Mouse (Mus musculus): ENCODE measurements at regions not wholly inside any gene's neighbourhood (a gene's known extent, or its start where the extent isn't known, plus 50 kb on each side); places are given as distances from the start of the nearest gene placed in this dataset.

- H3K4me3 ChIP-seq: no peak overlapping the region
These were observed 495.6 kb upstream of the Map3k7 start for GRCm38 (mm10) chr4:31468306-31468705.

GRCm38 (mm10) chr4:31469803-31470202, 494.1 kb upstream of the Map3k7 start:
- intact Hi-C loops (cut with DNase I): no loop called here
- DNase-seq (ENCODE audit: extremely low spot score in 1 of 2, low spot score in 2 of 2): no peak
- TF ChIP-seq CTCF (IDR thresholded peaks at IDR 0.05): no peak
- Histone ChIP-seq H3K4me3 (no peak overlapping the region), H3K27ac (no peak overlapping the region)

More at GRCm38 (mm10) chr4:31468306-31468705, 495.6 kb upstream of the Map3k7 start:
- DNase-seq (ENCODE audit: extremely low spot score in 1 of 2, low spot score in 2 of 2): no peak
- intact Hi-C loops (cut with DNase I): no loop called here
- TF ChIP-seq CTCF (IDR thresholded peaks at IDR 0.05): no peak
- no peak overlapping the region for H3K27ac ChIP-seq

GRCm38 (mm10) chr4:31492535-31492934, 471.4 kb upstream of the Map3k7 start:
- DNase-seq (ENCODE audit: extremely low spot score in 1 of 2, low spot score in 2 of 2): no peak
- Histone ChIP-seq H3K27ac (no peak overlapping the region), H3K4me3 (no peak overlapping the region)
- no peak for TF ChIP-seq CTCF (IDR thresholded peaks at IDR 0.05)
- intact Hi-C loops (cut with DNase I): no loop called here

DNA sequence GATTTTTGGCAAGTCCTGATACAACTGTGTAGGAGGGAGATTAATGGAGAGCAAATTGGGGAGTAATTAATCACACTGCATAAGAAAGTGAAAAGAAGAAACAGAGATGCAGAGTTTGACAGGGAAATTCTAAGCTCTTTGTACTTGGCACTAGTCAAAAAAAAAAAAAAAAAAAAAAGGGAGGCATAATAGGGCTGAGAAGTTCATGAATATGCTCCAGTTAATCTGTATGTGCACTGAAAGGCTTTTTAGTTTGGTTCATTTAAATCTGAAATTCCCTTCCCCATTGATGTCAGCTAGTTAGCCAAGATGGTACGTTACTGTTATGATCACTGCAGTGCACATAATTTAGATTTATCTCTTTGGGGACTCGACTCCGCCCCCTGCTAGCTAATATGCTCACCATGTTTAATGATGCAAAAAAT, 470.8 kb upstream of the Map3k7 start:
- no peak overlapping the region for H3K4me3 ChIP-seq
- TF ChIP-seq CTCF (IDR thresholded peaks at IDR 0.05): no peak
- DNase-seq (ENCODE audit: extremely low spot score in 1 of 2, low spot score in 2 of 2): no peak
- H3K27ac ChIP-seq: no peak overlapping the region
- intact Hi-C loops (cut with DNase I): no loop called here

DNA sequence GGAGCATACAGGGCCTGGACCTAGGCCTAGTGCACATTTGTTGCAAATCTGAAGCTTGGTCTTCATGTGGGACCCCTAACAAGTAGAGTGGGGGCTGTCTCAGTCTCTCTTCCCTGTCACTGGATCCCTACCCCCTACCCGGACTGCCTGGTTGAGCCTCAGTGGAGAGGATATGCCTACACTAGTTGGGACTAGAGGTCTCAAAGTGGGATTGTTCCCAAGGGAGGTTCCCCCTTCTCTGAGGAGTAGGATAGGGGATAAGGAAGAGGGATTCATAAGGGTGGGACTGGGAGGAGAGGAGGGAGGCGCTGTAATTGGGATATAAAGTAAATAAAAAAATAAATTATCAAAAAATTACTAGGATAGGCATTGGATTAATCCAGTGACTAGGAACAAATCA, 464.0 kb upstream of the Map3k7 start:
- DNase-seq (ENCODE audit: extremely low spot score in 1 of 2, low spot score in 2 of 2): no peak
- H3K27ac ChIP-seq: no peak overlapping the region
- H3K4me3 ChIP-seq: no peak overlapping the region
- no peak for TF ChIP-seq CTCF (IDR thresholded peaks at IDR 0.05)
- intact Hi-C loops (cut with DNase I): no loop called here

- DNase-seq (ENCODE audit: extremely low spot score in 1 of 2, low spot score in 2 of 2): no peak
- no peak for TF ChIP-seq CTCF (IDR thresholded peaks at IDR 0.05)
- intact Hi-C loops (cut with DNase I): no loop called here
- Histone ChIP-seq H3K27ac (no peak overlapping the region), H3K4me3 (no peak overlapping the region)
These were observed 463.5 kb upstream of the Map3k7 start for GRCm38 (mm10) chr4:31500432-31500831.

DNA sequence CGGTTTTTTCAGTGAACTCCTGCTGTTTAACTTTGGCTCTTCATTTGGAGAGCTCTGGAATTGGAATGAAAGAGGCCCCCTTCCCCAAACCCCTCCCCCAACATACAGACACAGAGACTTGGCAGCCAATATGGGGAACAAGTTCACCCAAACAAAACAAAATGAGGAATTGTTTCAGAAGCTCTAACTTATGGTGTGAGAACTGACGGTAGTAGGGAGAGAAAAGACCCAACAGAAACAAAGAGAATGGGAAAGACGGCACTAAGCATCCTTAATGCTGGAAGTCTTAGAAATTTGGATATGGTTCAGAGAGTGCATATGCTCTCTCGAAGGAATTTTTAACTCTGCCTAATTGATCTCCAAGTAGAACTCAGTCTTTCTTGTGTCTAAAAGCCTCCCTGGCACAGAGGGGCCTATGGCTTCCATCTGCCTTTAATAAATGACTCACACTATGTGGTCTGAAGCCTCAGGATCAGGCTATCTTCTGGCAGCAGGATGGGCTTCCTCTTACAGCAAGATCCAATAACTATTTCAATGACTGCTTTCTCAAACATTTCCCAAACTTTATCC, 438.2 kb upstream of the Map3k7 start:
- no peak overlapping the region for H3K27ac ChIP-seq
- DNase-seq (ENCODE audit: extremely low spot score in 1 of 2, low spot score in 2 of 2): no peak
- intact Hi-C loops (cut with DNase I): no loop called here
- no peak for TF ChIP-seq CTCF (IDR thresholded peaks at IDR 0.05)
- H3K4me3 ChIP-seq: no peak overlapping the region

DNA sequence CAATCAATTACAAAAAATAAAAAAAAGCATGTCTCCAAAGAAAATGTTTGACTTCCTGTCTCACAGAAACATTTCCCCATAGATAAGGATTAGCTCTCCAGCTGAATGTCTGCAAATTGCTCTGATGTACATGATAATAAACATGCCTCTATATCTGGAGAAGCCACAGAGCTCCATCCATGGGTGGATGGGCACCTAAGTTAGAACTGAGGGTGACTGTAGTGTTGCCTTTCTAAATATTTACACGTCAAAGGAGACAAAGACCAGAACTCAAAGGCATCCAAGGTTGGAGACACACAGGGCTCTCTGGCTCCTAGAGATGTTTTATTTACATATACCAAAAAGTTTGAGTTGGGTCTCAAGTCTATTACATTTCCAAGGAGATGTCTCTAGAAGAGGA, 427.1 kb upstream of the Map3k7 start:
- intact Hi-C loops (cut with DNase I): no loop called here
- TF ChIP-seq CTCF (IDR thresholded peaks at IDR 0.05): no peak
- H3K27ac ChIP-seq: no peak overlapping the region
- no peak for DNase-seq (ENCODE audit: extremely low spot score in 1 of 2, low spot score in 2 of 2)
- H3K4me3 ChIP-seq: no peak overlapping the region

GRCm38 (mm10) chr4:31553780-31554394, 410.0 kb upstream of the Map3k7 start:
- Histone ChIP-seq H3K4me3 (no peak overlapping the region), H3K27ac (no peak overlapping the region)
- TF ChIP-seq CTCF (IDR thresholded peaks at IDR 0.05): no peak
- intact Hi-C loops (cut with DNase I): no loop called here
- DNase-seq (ENCODE audit: extremely low spot score in 1 of 2, low spot score in 2 of 2): no peak

DNA sequence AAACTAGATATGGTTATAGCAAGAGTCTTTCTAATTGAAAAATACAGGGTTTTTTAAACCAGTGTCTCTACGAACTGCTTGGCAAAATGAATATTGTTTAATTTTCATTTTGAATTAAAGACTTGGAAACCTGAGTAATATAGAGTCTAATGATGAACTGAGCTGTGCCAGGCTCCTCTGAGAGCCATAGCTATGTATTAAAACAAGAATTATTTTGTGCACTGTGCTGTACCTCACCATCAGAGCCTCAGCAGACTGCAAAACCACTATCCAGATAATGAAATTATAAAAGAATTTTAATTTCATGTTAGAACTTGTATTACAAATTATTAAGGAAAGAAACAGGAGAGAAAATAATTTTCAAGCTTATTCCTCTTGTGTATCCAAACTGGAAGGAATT, 408.8 kb upstream of the Map3k7 start:
- no peak for TF ChIP-seq CTCF (IDR thresholded peaks at IDR 0.05)
- no peak for DNase-seq (ENCODE audit: extremely low spot score in 1 of 2, low spot score in 2 of 2)
- Histone ChIP-seq H3K27ac (no peak overlapping the region), H3K4me3 (no peak overlapping the region)
- intact Hi-C loops (cut with DNase I): no loop called here

DNA sequence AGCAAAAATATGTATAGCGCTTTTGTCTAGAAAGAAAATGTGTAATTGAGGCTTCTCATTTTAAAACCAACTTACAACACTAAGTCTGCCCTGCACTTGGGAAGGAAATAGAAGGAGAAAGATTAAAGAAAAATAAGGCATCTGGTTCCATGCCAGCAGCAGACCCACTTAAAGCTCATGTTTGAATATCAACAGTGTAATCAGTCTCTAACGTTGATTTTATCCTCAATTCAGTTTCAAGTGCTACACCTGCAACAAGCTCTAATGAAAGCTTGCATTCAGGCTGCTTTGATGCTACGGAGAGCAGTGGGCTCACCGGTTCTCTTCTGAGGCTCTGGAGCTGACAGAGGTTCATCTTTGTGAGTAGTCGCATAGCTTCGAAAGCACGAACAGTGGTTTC, 406.6 kb upstream of the Map3k7 start:
- intact Hi-C loops (cut with DNase I): no loop called here
- H3K4me3 ChIP-seq: no peak overlapping the region
- no peak for DNase-seq (ENCODE audit: extremely low spot score in 1 of 2, low spot score in 2 of 2)
- no peak overlapping the region for H3K27ac ChIP-seq
- no peak for TF ChIP-seq CTCF (IDR thresholded peaks at IDR 0.05)

DNA sequence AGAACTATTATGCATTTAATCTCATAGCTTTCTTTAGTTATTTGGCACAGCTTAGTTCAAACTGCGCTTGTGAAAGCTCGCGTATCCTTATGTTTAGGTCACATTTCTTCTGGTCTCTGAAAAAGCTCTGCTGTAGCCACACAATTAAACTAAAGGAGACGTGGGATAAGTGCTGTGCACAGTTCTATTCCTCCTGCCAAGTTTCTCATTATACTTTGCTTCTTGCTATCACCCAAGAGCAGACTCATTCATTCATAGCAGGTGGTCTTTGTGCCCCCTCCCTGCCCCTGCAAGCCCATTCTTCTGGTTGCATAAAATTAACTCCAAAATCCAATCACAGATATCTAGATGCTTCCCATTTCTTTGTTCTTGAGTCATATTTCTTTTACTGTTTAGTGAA, 403.6 kb upstream of the Map3k7 start:
- DNase-seq (ENCODE audit: extremely low spot score in 1 of 2, low spot score in 2 of 2): no peak
- Histone ChIP-seq H3K4me3 (no peak overlapping the region), H3K27ac (no peak overlapping the region)
- no peak for TF ChIP-seq CTCF (IDR thresholded peaks at IDR 0.05)
- intact Hi-C loops (cut with DNase I): loop anchor here (5.0 kb wide), 1 partner anchor 143 kb away; no protein-coding TSS in a partner anchor

GRCm38 (mm10) chr4:31561183-31561582, 402.7 kb upstream of the Map3k7 start:
- intact Hi-C loops (cut with DNase I): loop anchor here (5.0 kb wide), 1 partner anchor 144 kb away; no protein-coding TSS in a partner anchor
- no peak for DNase-seq (ENCODE audit: extremely low spot score in 1 of 2, low spot score in 2 of 2)
- no peak for TF ChIP-seq CTCF (IDR thresholded peaks at IDR 0.05)
- Histone ChIP-seq H3K27ac (no peak overlapping the region), H3K4me3 (no peak overlapping the region)
